ENCODE assay signal across 8 mouse cellular contexts in genomic region chr3:95174011-95174592, GRCm38 (mm10). TPM values are rescaled to one million over a fixed set of nuclear protein-coding genes. Genes with fewer than 3 reads are reported as not detected.
DNase-seq lines count a peak whose midpoint lies in the region; ATAC-seq and TF ChIP-seq lines count a peak whose summit lies in the region.

No protein-coding gene starts in this region.

- ATAC-seq in forebrain, embryonic 12.5 days (ENCODE audit: low FRiP score) = peak; percentile 42
- peak; percentile 62; the same call in 1 of the 2 replicates for ATAC-seq in heart, postnatal 0 days (ENCODE audit: insufficient read depth, low read depth)
- 0 out of 2 replicates have a peak, but pooled peaks have one; percentile 39 for ATAC-seq in liver, embryonic 14.5 days (ENCODE audit: insufficient read depth)
- peak; percentile 54 for ATAC-seq in neural tube, embryonic 11.5 days (ENCODE audit: insufficient read depth, low FRiP score, low TSS enrichment)
- peak; percentile 37 for ATAC-seq in stomach, postnatal 0 days (ENCODE audit: low FRiP score, low TSS enrichment)

- peaks cover 42% of the 10 kb centered on the region for H3K36me3 ChIP-seq in forebrain, embryonic 12.5 days (replicated peaks)
- H3K36me3 ChIP-seq in heart, postnatal 0 days (replicated peaks; ENCODE audit: control insufficient read depth, insufficient read depth, low read length) = no peaks in the 10 kb centered on the region
- no peaks in the 10 kb centered on the region for H3K36me3 ChIP-seq in liver, embryonic 14.5 days (replicated peaks; ENCODE audit: control insufficient read depth, insufficient read depth, low read depth)
- peaks cover 20% of the 10 kb centered on the region for H3K36me3 ChIP-seq in neural tube, embryonic 11.5 days (ENCODE audit: control insufficient read depth, insufficient read depth, low read length)
- H3K36me3 ChIP-seq in stomach, postnatal 0 days (ENCODE audit: control insufficient read depth, insufficient read depth, low read length) = peaks cover 3% of the 10 kb centered on the region; the same call in 1 of the 2 replicates

- peak; percentile 80 to 85 for DNase-seq in CD8-positive naive resting alpha-beta T cell, adult 2 months (ENCODE audit: low read depth in 2 of 2, low spot score in 2 of 2)
- DNase-seq in c-Kit-positive CD71-positive TER-119-positive erythroid progenitor cells, embryonic 14.5 days (ENCODE audit: low spot score) = peak; percentile 74
- peak; percentile 71 for DNase-seq in heart, postnatal 0 days (ENCODE audit: low spot score)
- DNase-seq in kidney, postnatal 25 days = peak; percentile 89 to 92
- DNase-seq in liver, embryonic 14.5 days (ENCODE audit: low read depth in 3 of 3, low spot score in 3 of 3) = peak; percentile 47 to 61 (median 52)
- DNase-seq in neural tube, embryonic 11.5 days (ENCODE audit: low spot score) = peak; percentile 86
- peak; percentile 88 for DNase-seq in stomach, postnatal 0 days (ENCODE audit: low spot score)

- no peak overlapping the region for H3K9ac ChIP-seq in forebrain, embryonic 12.5 days
- peak overlapping the region; percentile 44; the same call in 1 of the 2 replicates for H3K9ac ChIP-seq in heart, postnatal 0 days (replicated peaks; ENCODE audit: low read depth, low read length)
- no peak overlapping the region for H3K9ac ChIP-seq in liver, embryonic 14.5 days (replicated peaks)
- no peak overlapping the region for H3K9ac ChIP-seq in neural tube, embryonic 11.5 days (ENCODE audit: low read length)
- no peak overlapping the region for H3K9ac ChIP-seq in stomach, postnatal 0 days (ENCODE audit: low read length)

- peaks cover 21% of the 10 kb centered on the region for H3K4me1 ChIP-seq in forebrain, embryonic 12.5 days
- H3K4me1 ChIP-seq in heart, postnatal 0 days (ENCODE audit: control insufficient read depth, insufficient read depth) = 0 out of 2 replicates have a peak, but pooled peaks cover 9% of the 10 kb centered on the region
- no peaks in the 10 kb centered on the region for H3K4me1 ChIP-seq in liver, embryonic 14.5 days (replicated peaks; ENCODE audit: control insufficient read depth in 2 of 2, insufficient read depth in 2 of 2, low read length in 1 of 2)
- peaks cover 3% of the 10 kb centered on the region; the same call in 1 of the 2 replicates for H3K4me1 ChIP-seq in neural tube, embryonic 11.5 days (ENCODE audit: control insufficient read depth, insufficient read depth, low read length)
- no peaks in the 10 kb centered on the region for H3K4me1 ChIP-seq in stomach, postnatal 0 days (replicated peaks; ENCODE audit: control insufficient read depth, insufficient read depth)

- WGBS in forebrain, embryonic 12.5 days = 1% methylated on average over 16 of the region's 16 CpGs
- WGBS in heart, postnatal 0 days = 3% methylated on average over 16 of the region's 16 CpGs
- WGBS in liver, embryonic 14.5 days (ENCODE audit: insufficient replicate concordance) = 2% methylated on average over 16 of the region's 16 CpGs
- 2% methylated on average over 16 of the region's 16 CpGs for whole genome bisulfite sequencing in neural tube, embryonic 11.5 days
- 19% methylated on average over 16 of the region's 16 CpGs for WGBS in stomach, postnatal 0 days

- no peak overlapping the region for H3K27ac ChIP-seq in forebrain, embryonic 12.5 days
- H3K27ac ChIP-seq in heart, postnatal 0 days (ENCODE audit: low read depth) = no peak overlapping the region
- no peak overlapping the region for H3K27ac ChIP-seq in liver, embryonic 14.5 days
- no peak overlapping the region for H3K27ac ChIP-seq in neural tube, embryonic 11.5 days (ENCODE audit: low read depth, low read length)
- no peak overlapping the region for H3K27ac ChIP-seq in stomach, postnatal 0 days (replicated peaks)

- H3K27me3 ChIP-seq in forebrain, embryonic 12.5 days = peaks cover 54% of the 10 kb centered on the region
- H3K27me3 ChIP-seq in heart, postnatal 0 days (ENCODE audit: control insufficient read depth, insufficient read depth, low read length) = peaks cover 48% of the 10 kb centered on the region
- H3K27me3 ChIP-seq in liver, embryonic 14.5 days (ENCODE audit: control insufficient read depth, insufficient read depth, low read length) = peaks cover 52% of the 10 kb centered on the region
- peaks cover 43% of the 10 kb centered on the region for H3K27me3 ChIP-seq in neural tube, embryonic 11.5 days (ENCODE audit: control insufficient read depth, insufficient read depth, low read length)
- no peaks in the 10 kb centered on the region; the same call in 1 of the 2 replicates for H3K27me3 ChIP-seq in stomach, postnatal 0 days (ENCODE audit: control insufficient read depth, insufficient read depth, low read length)

- no peaks in the 10 kb centered on the region for H3K9me3 ChIP-seq in forebrain, embryonic 12.5 days
- no peaks in the 10 kb centered on the region for H3K9me3 ChIP-seq in heart, postnatal 0 days (replicated peaks; ENCODE audit: control insufficient read depth, low read length)
- no peaks in the 10 kb centered on the region for H3K9me3 ChIP-seq in liver, embryonic 14.5 days (ENCODE audit: control insufficient read depth, low read length)
- H3K9me3 ChIP-seq in neural tube, embryonic 11.5 days (ENCODE audit: control insufficient read depth, low read length) = no peaks in the 10 kb centered on the region
- H3K9me3 ChIP-seq in stomach, postnatal 0 days (ENCODE audit: control insufficient read depth, low read length) = no peaks in the 10 kb centered on the region

- peak overlapping the region; percentile 18 for H3K4me3 ChIP-seq in forebrain, embryonic 12.5 days (replicated peaks)
- peak overlapping the region; percentile 51 for H3K4me3 ChIP-seq in heart, postnatal 0 days (ENCODE audit: low read depth, low read length)
- peak overlapping the region in 1 of 2 experiments; percentile 40; a peak in 2 of 4 replicates for H3K4me3 ChIP-seq in liver, embryonic 14.5 days (ENCODE audit: insufficient read depth in 1 of 2, low read depth in 2 of 2, low read length in 2 of 2)
- no peak overlapping the region for H3K4me3 ChIP-seq in neural tube, embryonic 11.5 days (ENCODE audit: low read depth, low read length)
- no peak overlapping the region for H3K4me3 ChIP-seq in stomach, postnatal 0 days (ENCODE audit: low read depth, low read length)

- H3K4me2 ChIP-seq in forebrain, embryonic 12.5 days = peak overlapping the region; percentile 40; the same call in 1 of the 2 replicates
- peak overlapping the region; percentile 71 for H3K4me2 ChIP-seq in heart, postnatal 0 days (ENCODE audit: low read depth, low read length)
- peak overlapping the region; percentile 52 for H3K4me2 ChIP-seq in liver, embryonic 14.5 days (ENCODE audit: low read depth)
- no peak overlapping the region for H3K4me2 ChIP-seq in neural tube, embryonic 11.5 days (ENCODE audit: low read depth)
- H3K4me2 ChIP-seq in stomach, postnatal 0 days (replicated peaks; ENCODE audit: low read depth) = peak overlapping the region; percentile 42

- no peak for TF ChIP-seq EP300 in heart, postnatal 0 days (IDR thresholded peaks at IDR 0.05; ENCODE audit: low read depth)
- TF ChIP-seq EP300 in liver, embryonic 14.5 days (IDR thresholded peaks at IDR 0.05; ENCODE audit: low read depth) = no peak
- TF ChIP-seq EP300 in stomach, postnatal 0 days (optimal IDR thresholded peaks at IDR 0.05) = no peak

- peak; percentile 89 for TF ChIP-seq CTCF in heart, postnatal 0 days (IDR thresholded peaks at IDR 0.05; ENCODE audit: low read depth)
- TF ChIP-seq CTCF in liver, embryonic 14.5 days (IDR thresholded peaks at IDR 0.05; ENCODE audit: low read depth) = peak; percentile 95
- TF ChIP-seq CTCF in stomach, postnatal 0 days (IDR thresholded peaks at IDR 0.05; ENCODE audit: low read depth) = peak; percentile 94

RNA-seq across cellular contexts. Expression of gene Sema6c, which starts 13.8 kb away (rescaled TPM):
- polyA plus RNA-seq in forebrain, embryonic 12.5 days (2016; fragmentation: Nextera tagmentation; extraction: Ambion mirVana) = 31.2 and 34.5 TPM in 2 replicates
- total RNA-seq in heart, postnatal 0 days (2014; rRNA removed; ENCODE audit: low replicate concordance) = 6.8 and 14.8 TPM in 2 replicates
- polyA plus RNA-seq in heart, postnatal 0 days (2015; fragmentation: Nextera tagmentation; extraction: Ambion mirVana) = 1.2 and 1.8 TPM in 2 replicates
- polyA plus RNA-seq in liver, embryonic 14.5 days (2012; rRNA removed) = 0.69 and 1.6 TPM in 2 replicates
- 0.11 and 0.29 TPM in 2 replicates for polyA plus RNA-seq in liver, embryonic 14.5 days (2014; fragmentation: Nextera tagmentation; extraction: Ambion mirVana)
- 22.5 and 24.4 TPM in 2 replicates for polyA plus RNA-seq in neural tube, embryonic 11.5 days (2014; fragmentation: Nextera tagmentation; extraction: Ambion mirVana)
- polyA plus RNA-seq in stomach, postnatal 0 days (2015; fragmentation: Nextera tagmentation; extraction: Ambion mirVana) = 1.7 and 2.2 TPM in 2 replicates

RNA-seq across cellular contexts. Expression of gene Tnfaip8l2, which starts 31.9 kb away (rescaled TPM):
- 1.5 and 2.0 TPM in 2 replicates for polyA plus RNA-seq in forebrain, embryonic 12.5 days (2016; fragmentation: Nextera tagmentation; extraction: Ambion mirVana)
- 0.27 and 5.4 TPM in 2 replicates for total RNA-seq in heart, postnatal 0 days (2014; rRNA removed; ENCODE audit: low replicate concordance)
- polyA plus RNA-seq in heart, postnatal 0 days (2015; fragmentation: Nextera tagmentation; extraction: Ambion mirVana) = 2.7 and 2.8 TPM in 2 replicates
- polyA plus RNA-seq in liver, embryonic 14.5 days (2012; rRNA removed) = 4.8 and 4.9 TPM in 2 replicates
- polyA plus RNA-seq in liver, embryonic 14.5 days (2014; fragmentation: Nextera tagmentation; extraction: Ambion mirVana) = 5.7 and 6.1 TPM in 2 replicates
- 1.4 and 1.5 TPM in 2 replicates for polyA plus RNA-seq in neural tube, embryonic 11.5 days (2014; fragmentation: Nextera tagmentation; extraction: Ambion mirVana)
- 5.0 and 5.3 TPM in 2 replicates for polyA plus RNA-seq in stomach, postnatal 0 days (2015; fragmentation: Nextera tagmentation; extraction: Ambion mirVana)

RNA-seq across cellular contexts. Expression of gene Lysmd1, which starts 40.2 kb away (rescaled TPM):
- 19.7 and 21.1 TPM in 2 replicates for polyA plus RNA-seq in forebrain, embryonic 12.5 days (2016; fragmentation: Nextera tagmentation; extraction: Ambion mirVana)
- 6.1 and 7.1 TPM in 2 replicates for total RNA-seq in heart, postnatal 0 days (2014; rRNA removed; ENCODE audit: low replicate concordance)
- 8.7 and 10.4 TPM in 2 replicates for polyA plus RNA-seq in heart, postnatal 0 days (2015; fragmentation: Nextera tagmentation; extraction: Ambion mirVana)
- 2.9 and 3.9 TPM in 2 replicates for polyA plus RNA-seq in liver, embryonic 14.5 days (2012; rRNA removed)
- 4.8 and 5.2 TPM in 2 replicates for polyA plus RNA-seq in liver, embryonic 14.5 days (2014; fragmentation: Nextera tagmentation; extraction: Ambion mirVana)
- polyA plus RNA-seq in neural tube, embryonic 11.5 days (2014; fragmentation: Nextera tagmentation; extraction: Ambion mirVana) = 15.5 and 17.9 TPM in 2 replicates
- polyA plus RNA-seq in stomach, postnatal 0 days (2015; fragmentation: Nextera tagmentation; extraction: Ambion mirVana) = 9.6 and 10.1 TPM in 2 replicates

RNA-seq across cellular contexts. Expression of gene Scnm1, which starts 40.3 kb away (rescaled TPM):
- 84.6 and 95.1 TPM in 2 replicates for polyA plus RNA-seq in forebrain, embryonic 12.5 days (2016; fragmentation: Nextera tagmentation; extraction: Ambion mirVana)
- total RNA-seq in heart, postnatal 0 days (2014; rRNA removed; ENCODE audit: low replicate concordance) = 16.7 and 38.2 TPM in 2 replicates
- 57.6 and 57.7 TPM in 2 replicates for polyA plus RNA-seq in heart, postnatal 0 days (2015; fragmentation: Nextera tagmentation; extraction: Ambion mirVana)
- 22.4 and 33.1 TPM in 2 replicates for polyA plus RNA-seq in liver, embryonic 14.5 days (2012; rRNA removed)
- 23.1 and 24.8 TPM in 2 replicates for polyA plus RNA-seq in liver, embryonic 14.5 days (2014; fragmentation: Nextera tagmentation; extraction: Ambion mirVana)
- 85.0 and 89.6 TPM in 2 replicates for polyA plus RNA-seq in neural tube, embryonic 11.5 days (2014; fragmentation: Nextera tagmentation; extraction: Ambion mirVana)
- polyA plus RNA-seq in stomach, postnatal 0 days (2015; fragmentation: Nextera tagmentation; extraction: Ambion mirVana) = 39.5 and 42.9 TPM in 2 replicates

RNA-seq across cellular contexts. Expression of gene Gabpb2, which starts 43.6 kb away (rescaled TPM):
- 12.2 and 12.5 TPM in 2 replicates for polyA plus RNA-seq in forebrain, embryonic 12.5 days (2016; fragmentation: Nextera tagmentation; extraction: Ambion mirVana)
- total RNA-seq in heart, postnatal 0 days (2014; rRNA removed; ENCODE audit: low replicate concordance) = 6.6 and 7.2 TPM in 2 replicates
- 3.1 TPM in 2 replicates for polyA plus RNA-seq in heart, postnatal 0 days (2015; fragmentation: Nextera tagmentation; extraction: Ambion mirVana)
- polyA plus RNA-seq in liver, embryonic 14.5 days (2012; rRNA removed) = 10.4 and 14.3 TPM in 2 replicates
- 5.1 and 6.9 TPM in 2 replicates for polyA plus RNA-seq in liver, embryonic 14.5 days (2014; fragmentation: Nextera tagmentation; extraction: Ambion mirVana)
- polyA plus RNA-seq in neural tube, embryonic 11.5 days (2014; fragmentation: Nextera tagmentation; extraction: Ambion mirVana) = 4.7 and 4.8 TPM in 2 replicates
- 3.3 and 3.4 TPM in 2 replicates for polyA plus RNA-seq in stomach, postnatal 0 days (2015; fragmentation: Nextera tagmentation; extraction: Ambion mirVana)

Comparison
In these comparisons a context has a peak if more than half of its experiments do, and no peak if none do; other contexts are left out.
1. H3K4me3 ChIP-seq: peak in forebrain, embryonic 12.5 days (single experiment) and heart, postnatal 0 days (single experiment); none in neural tube, embryonic 11.5 days (single experiment) and stomach, postnatal 0 days (single experiment).
2. Peak in every context shown above with its lines, with median percentiles within 50 percentile points of each other: DNase-seq, ATAC-seq and CTCF ChIP-seq.